Mouse (Mus musculus) T-helper 17 cell (primary cell): Measurements from ENCODE around the gene Fam102a.

Experiments used
- in situ Hi-C, 2 experiments: fragments of 300-600 bp; cut with MboI, MseI; formaldehyde crosslinking; loops; 1 replicate in 1 of 2; 2 replicates in 1 of 2; pipeline ENCODE4 v1.15.1; 2025; ENCODE audit warnings: high pct_unique_total_duplicates in 2 of 2

Fam102a gene

DNA sequence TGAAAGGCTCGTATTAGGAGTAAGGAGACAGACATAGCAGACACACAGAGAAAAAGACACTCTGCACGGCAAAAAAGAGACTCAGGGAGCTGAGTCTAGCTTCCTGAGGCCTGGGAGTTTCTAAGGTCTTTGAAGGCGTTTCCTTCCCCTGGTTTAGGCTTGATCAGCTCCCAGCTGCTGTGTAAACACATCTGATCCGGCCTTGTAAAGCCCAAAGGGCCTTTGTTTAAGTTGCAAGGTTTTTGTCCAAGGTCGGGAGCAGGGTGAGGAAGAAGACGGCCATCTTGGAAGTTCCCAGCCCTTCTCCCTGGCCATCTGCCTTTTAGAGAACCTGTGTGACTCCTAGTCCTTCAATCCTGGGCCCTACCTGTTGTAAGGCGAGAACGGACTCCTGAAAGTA, 25.2 kb upstream of the Fam102a start:
- in situ Hi-C loops, result loop anchor here in 1 of 2 experiments (10.0 to 25.0 kb wide), 2 partner anchors 1048 to 1815 kb away; partner anchors contain the start of gene Ass1

DNA sequence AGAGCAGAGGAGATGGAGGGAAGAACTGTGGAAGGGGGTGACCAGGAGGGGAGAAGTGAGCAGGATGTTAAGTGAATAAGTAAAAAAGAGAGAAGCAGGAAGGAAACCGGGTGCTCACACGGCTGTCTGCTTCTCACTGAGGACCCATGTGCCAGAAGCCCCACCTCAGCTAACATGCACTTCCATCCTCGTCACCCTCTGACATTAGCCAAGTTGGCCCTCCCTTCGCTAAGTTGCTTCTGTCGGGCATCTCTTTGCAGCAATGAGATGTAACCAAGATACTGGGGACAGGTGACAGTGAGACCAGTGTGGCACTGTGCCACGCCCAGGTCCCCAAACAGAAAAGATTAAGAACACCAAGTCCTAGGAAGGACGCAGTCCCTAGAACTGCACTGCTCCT, 22.5 kb upstream of the Fam102a start:
- in situ Hi-C loops, result loop anchor here in 1 of 2 experiments (25.0 kb wide), 1 partner anchor 1050 kb away; the partner anchor contains the start of gene Ass1

DNA sequence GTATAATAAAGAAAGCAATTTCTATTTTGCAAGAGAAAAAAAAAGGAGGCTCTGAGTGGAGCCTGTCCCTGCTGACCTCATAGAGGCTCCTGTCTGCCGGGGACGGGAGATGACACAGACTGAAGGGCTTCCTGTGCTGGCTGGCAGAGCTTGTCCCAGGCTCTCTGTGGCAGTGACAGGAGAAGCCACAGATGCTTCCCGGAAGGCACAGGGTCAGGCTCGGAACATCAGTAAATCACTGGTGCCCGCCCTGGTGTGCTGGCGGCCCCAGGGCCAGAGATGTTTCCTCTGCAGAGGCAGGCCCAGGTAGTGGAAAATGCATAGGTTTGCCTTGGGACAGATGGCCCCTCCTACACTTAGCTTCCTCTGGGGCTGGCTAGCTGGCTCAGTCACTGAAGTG, 20.8 kb upstream of the Fam102a start:
- in situ Hi-C loops, result loop anchor here in 1 of 2 experiments (25.0 kb wide), 1 partner anchor 1052 kb away; the partner anchor contains the start of gene Ass1

DNA sequence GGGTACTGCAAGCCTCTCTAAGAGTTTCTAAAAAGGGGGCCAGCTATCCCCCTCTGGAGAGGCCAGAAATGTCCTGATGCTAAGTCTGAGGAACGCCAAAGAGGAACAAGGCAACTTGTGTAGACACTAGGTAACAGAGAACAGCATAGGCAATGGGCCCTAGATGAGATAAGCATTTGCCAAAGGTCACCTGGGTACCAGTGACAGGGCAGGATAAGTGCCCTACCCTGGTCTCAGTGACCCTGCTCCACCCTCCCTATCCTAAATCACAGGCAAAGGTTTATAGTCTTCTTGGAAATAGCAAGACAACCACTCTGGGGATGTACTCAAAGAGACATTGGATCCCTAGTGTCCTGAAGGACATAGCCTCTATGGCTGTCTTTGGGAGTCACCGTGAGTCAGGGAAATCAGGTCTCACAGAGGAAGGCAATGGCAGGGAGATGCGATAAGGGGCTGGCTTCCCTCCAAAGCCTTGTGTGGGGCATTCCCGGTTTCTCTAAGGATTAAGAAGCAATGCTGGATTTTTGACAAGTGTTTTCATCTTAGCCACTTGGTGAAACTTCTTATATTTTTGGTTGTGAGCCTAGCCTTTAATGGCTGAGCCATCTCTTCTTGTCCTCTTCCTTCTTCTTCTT, 17.8 kb upstream of the Fam102a start:
- in situ Hi-C loops, result loop anchor here in 1 of 2 experiments (25.0 kb wide), 1 partner anchor 1055 kb away; the partner anchor contains the start of gene Ass1

DNA sequence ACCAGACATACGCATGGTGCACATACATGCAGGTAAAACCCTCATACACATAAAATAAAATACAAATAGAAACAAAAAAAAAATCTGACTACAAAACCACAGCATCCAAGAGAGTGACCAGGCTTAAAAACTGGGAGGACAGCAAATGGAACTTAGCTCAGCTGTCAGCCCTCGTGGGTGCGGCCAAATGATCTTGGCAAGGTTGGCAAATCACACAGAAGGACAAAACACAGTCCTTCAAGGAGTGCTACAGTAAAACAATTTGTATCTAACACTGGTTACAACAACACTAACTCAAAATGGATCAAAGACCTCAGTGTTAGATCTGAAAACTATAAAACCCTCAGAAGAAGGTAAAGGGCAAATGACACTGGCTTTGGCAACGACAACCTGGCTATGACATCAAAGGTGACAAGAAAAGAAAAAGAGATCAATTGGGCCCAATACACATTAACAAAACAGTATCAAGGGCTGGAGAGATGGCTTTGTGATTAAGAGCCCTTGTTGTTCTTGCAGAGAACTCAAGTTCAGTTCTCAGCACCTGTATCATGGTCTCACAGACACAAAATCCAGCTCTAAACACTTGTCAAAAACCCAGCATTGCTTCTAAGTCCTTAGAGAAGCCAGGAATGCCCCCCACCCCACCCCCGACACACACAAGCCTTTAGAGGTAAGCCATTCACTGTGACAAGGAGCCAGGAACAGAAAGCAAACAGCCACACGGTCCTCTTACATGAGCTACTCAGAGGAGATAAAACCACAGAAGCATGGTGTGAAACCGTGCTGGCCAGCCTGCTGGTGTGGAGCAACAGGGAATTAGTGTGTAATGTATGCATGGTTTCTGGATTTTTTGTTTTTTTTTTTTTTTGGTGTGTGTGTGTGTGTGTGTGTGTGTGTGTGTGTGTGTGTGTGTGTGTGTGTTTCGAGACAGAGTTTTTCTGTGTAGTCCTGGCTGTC, 14.8 kb upstream of the Fam102a start:
- in situ Hi-C loops, result loop anchor here in 1 of 2 experiments (25.0 kb wide), 1 partner anchor 1058 kb away; the partner anchor contains the start of gene Ass1

DNA sequence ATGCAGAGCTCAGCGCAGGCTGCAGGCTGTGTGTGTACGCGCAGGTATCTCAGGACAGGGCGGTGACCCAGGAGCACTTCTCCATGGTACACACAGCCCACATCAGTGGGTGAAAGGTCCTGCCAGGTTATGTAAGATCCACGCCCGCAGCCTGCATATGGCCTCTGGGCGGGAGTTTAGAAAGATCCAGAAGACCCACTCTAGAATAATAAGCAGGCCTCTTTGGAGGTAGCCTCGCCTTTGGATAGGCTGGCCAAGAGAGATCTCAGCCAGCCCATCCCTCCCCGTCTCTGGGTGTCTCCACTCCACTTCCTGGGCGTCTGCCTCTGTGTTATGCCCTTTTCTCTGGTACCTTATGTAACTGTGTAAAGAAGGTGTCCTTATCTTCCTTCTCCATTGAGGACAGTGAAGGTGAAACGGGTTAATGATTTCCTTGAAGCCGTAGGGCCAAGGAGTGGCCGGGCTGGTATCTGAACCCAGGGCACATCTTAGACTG, 10.5 kb upstream of the Fam102a start:
- in situ Hi-C loops, result loop anchor here in 1 of 2 experiments (25.0 kb wide), 1 partner anchor 1062 kb away; the partner anchor contains the start of gene Ass1

DNA sequence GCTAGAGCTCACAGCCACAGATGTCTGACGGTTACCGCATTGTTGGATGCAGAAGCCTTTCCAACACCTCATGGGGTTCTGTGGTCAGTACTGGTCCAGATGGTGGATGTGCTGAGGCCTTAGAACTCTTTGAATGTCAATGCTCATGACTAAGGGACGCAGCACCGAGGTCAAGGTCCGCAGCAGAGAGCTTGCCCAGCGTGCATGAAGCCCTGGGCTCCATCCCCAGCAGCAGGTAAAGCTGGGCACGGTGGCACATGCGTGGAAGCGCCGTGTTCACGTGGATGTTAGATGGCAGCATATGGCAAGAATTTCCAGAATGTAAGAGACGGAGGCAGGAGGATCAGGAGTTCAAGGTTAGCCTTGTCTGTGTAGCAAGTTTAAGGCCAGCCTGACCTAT, 9.3 kb upstream of the Fam102a start:
- in situ Hi-C loops, result no loop called here

DNA sequence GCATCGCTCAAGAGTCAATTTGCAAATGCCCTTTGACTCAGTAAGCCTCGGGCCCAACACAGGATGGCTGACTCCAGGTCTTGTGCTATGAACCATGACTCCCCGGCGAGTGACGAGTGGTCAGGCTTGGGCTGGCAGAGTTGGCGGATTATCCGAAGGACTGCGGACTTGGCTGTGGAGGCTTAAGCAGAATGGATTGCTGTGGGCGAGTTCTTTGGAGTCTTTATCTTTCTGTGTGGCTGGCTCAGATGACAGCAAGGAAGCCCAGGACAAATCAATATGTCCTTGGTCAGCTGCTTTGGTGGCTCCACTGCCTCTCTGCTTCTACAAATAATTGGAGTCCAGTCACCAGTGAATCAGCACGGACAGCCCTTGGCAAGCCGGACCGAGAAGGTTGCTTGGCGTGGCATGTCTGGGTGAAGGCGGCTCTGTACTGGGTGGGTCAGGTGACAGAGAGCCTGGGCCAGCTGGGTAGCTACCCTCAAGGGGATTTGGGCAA, 7.6 kb upstream of the Fam102a start:
- in situ Hi-C loops, result no loop called here

DNA sequence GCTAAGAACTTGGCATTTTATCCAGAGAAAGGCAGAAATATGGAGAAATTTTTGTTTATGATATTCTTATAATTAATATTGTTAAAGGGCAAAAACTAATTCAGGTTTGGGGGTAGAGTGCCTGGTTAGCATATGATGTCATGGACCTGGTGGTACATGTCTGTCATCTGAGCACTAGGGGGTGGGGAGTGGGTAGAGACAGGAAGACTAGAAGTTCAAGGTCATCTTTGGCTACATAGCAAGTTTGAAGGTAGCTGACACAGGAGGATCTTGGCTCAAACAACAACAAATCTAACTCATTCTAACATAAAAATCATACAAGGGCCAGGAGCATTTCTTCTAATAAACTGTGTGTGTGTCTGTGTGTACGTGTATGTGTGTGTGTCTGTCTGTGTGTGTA, 6.8 kb upstream of the Fam102a start:
- in situ Hi-C loops, result no loop called here

DNA sequence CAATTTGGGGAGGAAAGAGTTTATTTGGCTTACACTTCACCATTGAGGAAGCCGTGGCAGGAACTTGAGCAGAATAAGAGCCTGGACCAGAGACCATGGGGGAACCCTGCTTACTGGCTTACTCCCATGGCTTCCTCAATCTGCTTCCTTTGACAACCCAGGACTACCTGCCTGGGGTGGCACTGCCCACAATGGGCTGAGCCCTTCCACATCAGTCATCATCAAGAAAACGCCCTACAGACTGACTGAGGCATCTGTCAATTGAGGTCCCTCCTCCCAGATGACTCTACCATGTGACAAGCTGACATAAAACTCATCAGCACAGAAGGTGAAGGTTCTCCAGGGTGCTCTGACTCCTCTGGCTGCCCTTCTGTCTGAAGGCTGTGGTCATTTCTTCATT, 4.7 kb upstream of the Fam102a start:
- in situ Hi-C loops, result loop anchor here in 1 of 2 experiments (5.0 kb wide), 1 partner anchor 38 kb away; no protein-coding TSS in a partner anchor

DNA sequence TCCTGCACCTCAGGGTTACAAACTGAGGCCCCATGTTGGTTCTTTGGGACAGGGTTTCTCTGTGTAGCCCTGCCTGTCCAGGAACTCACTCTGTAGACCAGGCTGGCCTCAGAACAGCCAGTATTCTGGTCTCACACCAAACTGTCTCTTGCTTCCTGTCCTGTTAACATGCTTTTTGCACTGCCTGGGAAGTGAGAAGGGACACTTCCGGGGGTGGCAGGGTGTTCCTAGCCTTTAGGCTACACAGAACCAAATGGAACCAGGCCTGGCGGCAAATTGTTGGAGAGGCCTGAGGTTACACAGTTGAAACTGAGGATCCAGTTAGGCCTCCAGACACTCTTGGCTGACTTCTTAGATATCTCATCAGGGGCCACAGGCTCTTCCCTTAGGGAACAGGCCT, 2.0 kb upstream of the Fam102a start:
- in situ Hi-C loops, result loop anchor here in 1 of 2 experiments (5.0 kb wide), 1 partner anchor 41 kb away; no protein-coding TSS in a partner anchor

DNA sequence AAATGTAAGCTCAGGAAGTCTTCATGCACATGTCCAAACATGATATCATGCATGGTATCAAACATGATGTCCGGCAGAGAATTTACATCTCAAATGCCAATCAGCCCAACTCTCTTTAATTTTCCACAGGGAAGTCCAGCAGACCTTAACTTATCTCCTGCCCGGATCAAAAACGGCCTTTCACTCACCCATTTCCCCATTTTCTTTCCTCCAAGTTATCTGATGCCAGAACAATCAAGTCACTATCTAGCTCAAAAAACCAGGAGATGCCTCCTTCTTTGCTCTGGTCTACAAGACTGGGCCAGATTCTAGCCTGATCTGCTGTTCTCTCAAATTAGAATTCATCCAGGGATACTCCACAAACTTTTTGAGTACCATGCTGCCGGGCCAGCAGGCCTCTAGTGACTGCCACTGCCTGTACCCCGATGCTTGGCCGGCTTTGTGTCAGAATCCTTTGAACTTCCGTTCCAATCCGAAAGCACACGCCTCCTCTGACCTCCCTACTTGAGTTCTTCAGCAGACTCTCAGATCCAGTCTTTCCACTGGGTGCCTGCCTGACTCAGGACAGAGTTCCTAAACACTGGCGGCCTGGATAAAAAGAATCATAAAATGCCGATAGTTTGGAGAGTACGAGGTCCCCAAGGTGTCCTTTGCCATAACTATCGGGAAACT, 935 bp upstream of the Fam102a start:
- in situ Hi-C loops, result loop anchor here in 1 of 2 experiments (5.0 kb wide), 1 partner anchor 42 kb away; no protein-coding TSS in a partner anchor

DNA sequence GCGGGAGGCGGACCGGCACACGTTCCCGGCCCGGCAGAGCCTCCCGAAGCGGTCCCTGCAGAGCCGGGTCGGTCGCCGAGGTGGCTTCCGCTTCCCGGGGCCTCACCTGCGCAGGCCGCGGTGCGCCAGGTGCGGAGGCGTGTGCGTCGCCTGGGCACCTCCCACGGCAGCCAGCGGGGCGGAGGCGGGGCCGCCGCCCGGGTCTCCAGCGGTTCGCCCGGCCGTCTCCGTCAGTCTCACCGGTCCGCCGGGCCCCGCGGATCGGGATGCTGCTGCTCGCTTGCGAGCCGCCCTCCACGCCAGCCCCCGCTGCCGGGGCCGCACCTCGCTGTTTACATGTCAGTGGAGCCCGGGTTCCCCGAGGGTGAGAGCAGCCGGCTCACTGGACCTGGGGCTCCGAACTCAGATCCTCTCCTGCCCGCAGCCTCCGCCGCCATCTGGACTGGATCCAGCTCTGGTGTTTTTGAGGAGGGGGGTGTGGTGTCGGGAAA, 414 bp downstream of the Fam102a start:
- in situ Hi-C loops, result no loop called here

DNA sequence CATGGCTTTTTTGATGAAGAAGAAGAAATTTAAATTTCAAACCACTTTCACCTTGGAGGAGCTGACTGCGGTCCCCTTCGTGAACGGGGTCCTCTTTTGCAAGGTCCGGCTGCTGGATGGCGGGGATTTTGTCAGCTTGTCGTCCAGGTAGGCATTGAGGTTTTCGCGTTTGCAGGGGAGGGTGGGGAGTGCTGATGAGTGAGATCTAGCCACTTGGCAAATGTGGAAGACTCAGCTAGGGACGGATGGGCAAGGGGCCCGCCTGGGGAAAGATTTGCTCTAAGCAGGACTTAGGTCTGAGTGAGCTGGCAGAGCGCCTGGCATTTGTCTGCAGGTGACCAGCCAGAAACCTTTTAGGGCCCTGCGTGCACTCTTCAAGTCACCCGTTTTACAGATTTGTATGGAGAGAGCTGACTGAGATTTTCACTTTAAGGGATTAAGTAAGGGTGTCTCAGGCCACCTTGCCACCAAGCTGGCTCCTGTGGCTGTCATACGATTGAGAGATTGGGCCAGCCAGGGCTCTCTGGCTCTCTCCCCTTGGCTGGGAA, 1.0 kb downstream of the Fam102a start:
- in situ Hi-C loops, result no loop called here

DNA sequence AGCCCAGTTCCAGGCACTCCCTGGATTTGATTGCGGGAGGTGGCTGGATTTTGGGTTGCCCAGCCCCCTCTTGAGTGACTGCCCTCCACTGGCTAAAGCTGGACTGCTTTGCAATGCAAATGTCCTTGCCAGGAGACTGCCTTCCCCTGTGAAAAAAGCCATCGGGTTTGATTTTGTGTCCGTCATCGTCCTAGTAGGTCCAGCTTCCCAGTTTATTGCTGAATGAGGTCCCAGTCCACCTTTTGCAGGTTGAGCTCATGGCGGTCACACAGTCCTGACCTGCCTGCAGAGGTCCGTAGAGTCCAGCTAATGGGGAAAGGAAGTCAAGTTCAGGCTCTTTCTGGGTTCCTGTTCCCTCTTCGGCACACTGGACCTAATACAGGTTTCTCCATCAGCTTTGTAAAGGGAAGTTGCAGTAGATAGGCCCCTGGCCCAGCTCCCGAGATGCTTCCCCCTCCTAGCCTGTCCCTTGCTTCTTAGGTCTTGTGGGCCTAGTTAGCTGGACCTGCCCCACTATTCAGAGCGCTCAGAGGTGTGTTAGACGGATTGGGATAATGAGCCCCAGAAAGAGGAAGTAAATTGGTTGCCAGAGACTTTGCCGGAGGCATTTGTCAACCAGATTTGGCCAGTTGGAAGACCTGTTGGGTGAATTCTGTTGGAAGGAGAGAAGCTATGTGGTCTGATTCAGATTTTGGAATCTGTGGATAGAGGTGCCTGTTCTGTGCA, 1.7 kb downstream of the Fam102a start:
- in situ Hi-C loops, result no loop called here

DNA sequence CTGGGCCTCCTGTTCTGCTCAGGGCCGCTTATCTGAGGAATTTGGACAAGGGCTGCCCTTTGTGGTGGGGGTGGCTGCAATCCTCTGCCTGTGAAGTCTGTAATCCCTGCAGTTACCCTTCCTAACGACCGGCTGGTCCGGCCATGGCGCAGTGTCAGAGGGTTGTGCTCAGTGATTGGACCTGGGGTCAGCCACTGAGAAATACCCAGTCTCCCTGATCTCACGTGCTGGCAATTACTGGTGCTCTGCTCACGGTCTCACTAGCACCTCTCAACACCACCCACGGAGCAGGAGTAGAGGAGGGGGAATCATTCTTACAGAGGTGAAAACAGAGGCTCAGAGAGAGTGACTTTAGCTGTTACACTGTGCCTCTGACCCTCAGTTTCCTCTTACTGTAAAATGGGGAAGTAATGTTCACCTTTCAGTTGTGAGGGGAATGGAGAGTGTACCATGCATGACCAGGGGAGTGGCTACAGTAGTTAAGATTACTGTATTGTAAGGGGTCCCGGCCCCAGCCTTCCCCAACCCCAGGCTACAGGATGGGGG, 2.3 kb downstream of the Fam102a start:
- in situ Hi-C loops, result no loop called here

DNA sequence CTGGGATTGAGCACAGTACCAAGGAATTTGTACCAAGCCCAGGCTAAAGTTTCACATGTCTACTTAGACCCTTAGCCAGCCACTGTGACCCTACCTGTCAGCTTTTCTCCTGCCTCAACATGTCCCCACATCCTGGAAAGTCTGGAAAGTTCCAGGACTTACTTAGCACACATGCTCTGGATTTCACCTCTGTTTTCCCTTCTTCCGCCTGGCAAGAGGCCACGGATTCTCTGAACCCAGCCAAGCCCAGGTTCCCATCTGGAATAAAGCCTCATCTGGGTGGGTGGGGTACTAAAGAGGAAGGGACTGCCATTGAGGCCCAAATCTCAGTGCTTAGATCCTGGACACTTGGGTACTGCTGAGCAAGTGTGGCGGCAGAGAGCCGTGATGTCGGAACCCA, 2.8 kb downstream of the Fam102a start:
- in situ Hi-C loops, result no loop called here

DNA sequence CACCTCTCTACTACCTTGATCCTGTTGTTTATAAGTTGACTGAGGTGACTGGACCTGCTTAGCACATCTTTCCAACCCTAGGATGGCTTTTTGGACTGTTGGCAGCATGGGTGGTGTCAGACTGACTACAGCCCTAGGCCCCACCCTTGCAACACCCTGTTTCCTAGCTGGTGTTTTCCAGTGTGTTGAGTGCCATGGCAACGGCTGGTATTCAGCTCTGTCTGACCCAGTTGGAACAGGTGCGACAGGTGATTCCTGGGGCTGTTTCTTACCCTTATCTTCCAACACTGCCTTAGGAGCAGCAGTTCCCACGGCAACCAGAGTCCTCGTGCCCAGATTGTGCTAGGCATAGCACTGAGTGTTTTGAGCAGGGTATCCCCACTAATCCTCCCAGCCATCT, 3.3 kb downstream of the Fam102a start:
- in situ Hi-C loops, result no loop called here

DNA sequence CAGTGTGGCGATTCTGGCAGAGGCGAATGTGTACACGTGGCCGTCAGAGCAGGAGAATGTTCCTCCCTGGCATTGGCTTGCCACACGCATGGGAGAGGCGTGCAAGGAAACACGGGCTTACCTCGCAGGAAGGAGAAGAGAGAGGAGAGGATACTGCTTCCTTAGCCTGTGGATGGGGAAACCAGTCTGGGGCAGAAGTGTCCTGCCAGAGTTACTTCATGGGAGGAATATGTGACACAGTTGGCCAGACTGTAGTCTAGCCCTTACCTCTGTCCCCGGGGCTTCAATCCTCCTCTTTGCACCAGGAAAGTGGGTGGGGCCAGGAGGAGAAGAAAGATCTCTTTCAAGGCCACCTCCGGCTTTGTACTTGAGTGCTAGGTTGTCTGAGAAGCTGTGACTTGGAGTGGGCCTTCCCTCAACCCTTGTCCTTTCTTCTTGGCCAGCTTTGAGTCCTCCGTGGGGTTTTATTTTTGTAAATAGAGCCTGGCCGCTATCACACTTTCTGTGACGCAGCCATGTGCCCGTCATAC, 4.4 kb downstream of the Fam102a start:
- in situ Hi-C loops, result no loop called here
